Comparison of ENCODE assay signal across 9 mouse cellular contexts in genomic region chr3:101354490-101354889, GRCm38 (mm10). TPM values are rescaled to one million over a fixed set of nuclear protein-coding genes. Genes with fewer than 3 reads are reported as not detected.
DNase-seq lines count a peak whose midpoint lies in the region; ATAC-seq and TF ChIP-seq lines count a peak whose summit lies in the region.
"Had no signal": no experiment of that assay in that cellular context is flagged by ENCODE, and none has a peak within 500 bp of the region (broad histone marks: within the 10 kb centered on the region; RNA-seq: fewer than 3 reads in every experiment).

No protein-coding gene starts in this region.

- H3K4me3 ChIP-seq in intestine, embryonic 15.5 days (replicated peaks) = no peak overlapping the region
- no peak overlapping the region for H3K4me3 ChIP-seq in intestine, postnatal 0 days (ENCODE audit: low read depth, low read length)
- H3K4me3 ChIP-seq in liver, embryonic 15.5 days (replicated peaks) = no peak overlapping the region
- H3K4me3 ChIP-seq in kidney, embryonic 16.5 days (ENCODE audit: low read length) = no peak overlapping the region
- H3K4me3 ChIP-seq: megakaryocyte, embryonic 14.5 days had no signal

- peak; percentile 90 to 93 for DNase-seq in cerebellum, adult 18-20 months
- peak; percentile 35 to 50 for DNase-seq in heart, adult 9 months (ENCODE audit: low spot score in 2 of 2)
- DNase-seq in retina, postnatal 1 day = no peak
- DNase-seq in T-cell, adult 2 months (ENCODE audit: low spot score) = no peak

- H3K9ac ChIP-seq in intestine, embryonic 15.5 days = no peak overlapping the region
- no peak overlapping the region for H3K9ac ChIP-seq in intestine, postnatal 0 days (ENCODE audit: low read depth, low read length)
- peak overlapping the region; percentile 29; the same call in 1 of the 2 replicates for H3K9ac ChIP-seq in liver, embryonic 15.5 days
- H3K9ac ChIP-seq in kidney, embryonic 16.5 days (replicated peaks; ENCODE audit: low read length) = no peak overlapping the region

- 0 out of 2 replicates have a peak, but pooled peaks have one; percentile 47 for ATAC-seq in intestine, embryonic 15.5 days
- ATAC-seq in intestine, postnatal 0 days = no peak
- ATAC-seq in liver, embryonic 15.5 days (ENCODE audit: insufficient read depth) = peak; percentile 88
- no peak for ATAC-seq in kidney, embryonic 16.5 days (ENCODE audit: low FRiP score, low TSS enrichment)

- H3K4me1 ChIP-seq in intestine, embryonic 15.5 days (replicated peaks) = peaks cover 3% of the 10 kb centered on the region; the same call in 1 of the 2 replicates
- H3K4me1 ChIP-seq in intestine, postnatal 0 days (replicated peaks; ENCODE audit: control insufficient read depth, insufficient read depth, low read length) = no peaks in the 10 kb centered on the region
- H3K4me1 ChIP-seq in liver, embryonic 15.5 days (replicated peaks) = peaks cover 59% of the 10 kb centered on the region
- peaks cover 4% of the 10 kb centered on the region for H3K4me1 ChIP-seq in kidney, embryonic 16.5 days (ENCODE audit: insufficient read depth, low read length)

- H3K27me3 ChIP-seq in intestine, embryonic 15.5 days (replicated peaks) = no peaks in the 10 kb centered on the region
- no peaks in the 10 kb centered on the region for H3K27me3 ChIP-seq in intestine, postnatal 0 days (replicated peaks; ENCODE audit: control insufficient read depth, insufficient read depth, low read length)
- no peaks in the 10 kb centered on the region for H3K27me3 ChIP-seq in liver, embryonic 15.5 days
- H3K27me3 ChIP-seq in kidney, embryonic 16.5 days (ENCODE audit: insufficient read depth, low read length) = no peaks in the 10 kb centered on the region

- no peak for TF ChIP-seq CTCF in intestine, postnatal 0 days (IDR thresholded peaks at IDR 0.05; ENCODE audit: low read depth)

- H3K4me2 ChIP-seq in intestine, embryonic 15.5 days (replicated peaks) = no peak overlapping the region
- no peak overlapping the region for H3K4me2 ChIP-seq in intestine, postnatal 0 days (replicated peaks; ENCODE audit: low read depth)
- peak overlapping the region; percentile 43 for H3K4me2 ChIP-seq in liver, embryonic 15.5 days
- no peak overlapping the region for H3K4me2 ChIP-seq in kidney, embryonic 16.5 days (replicated peaks; ENCODE audit: low read depth, low read length)

- H3K27ac ChIP-seq in intestine, embryonic 15.5 days = no peak overlapping the region
- H3K27ac ChIP-seq in intestine, postnatal 0 days (ENCODE audit: low read depth, low read length) = no peak overlapping the region
- peak overlapping the region; percentile 84 for H3K27ac ChIP-seq in liver, embryonic 15.5 days (replicated peaks)
- H3K27ac ChIP-seq in kidney, embryonic 16.5 days (ENCODE audit: low read length) = no peak overlapping the region

- H3K36me3 ChIP-seq in intestine, embryonic 15.5 days = no peaks in the 10 kb centered on the region
- H3K36me3 ChIP-seq in intestine, postnatal 0 days (ENCODE audit: control insufficient read depth, insufficient read depth) = no peaks in the 10 kb centered on the region
- H3K36me3 ChIP-seq in liver, embryonic 15.5 days (replicated peaks) = no peaks in the 10 kb centered on the region
- no peaks in the 10 kb centered on the region for H3K36me3 ChIP-seq in kidney, embryonic 16.5 days (ENCODE audit: insufficient read depth, low read length)

- no peaks in the 10 kb centered on the region for H3K9me3 ChIP-seq in intestine, embryonic 15.5 days
- no peaks in the 10 kb centered on the region for H3K9me3 ChIP-seq in intestine, postnatal 0 days (ENCODE audit: control insufficient read depth)
- H3K9me3 ChIP-seq in liver, embryonic 15.5 days (replicated peaks) = no peaks in the 10 kb centered on the region; the same call in 1 of the 2 replicates
- no peaks in the 10 kb centered on the region for H3K9me3 ChIP-seq in kidney, embryonic 16.5 days (ENCODE audit: low read length)

RNA-seq across cellular contexts. Expression of gene Igsf3, which starts 22.4 kb away (rescaled TPM):
- polyA plus RNA-seq in intestine, embryonic 15.5 days (2015; fragmentation: Nextera tagmentation; extraction: Ambion mirVana) = 21.3 and 22.4 TPM in 2 replicates
- 13.0 and 14.2 TPM in 2 replicates for polyA plus RNA-seq in intestine, postnatal 0 days (2015; fragmentation: Nextera tagmentation; extraction: Ambion mirVana)
- polyA plus RNA-seq in liver, embryonic 15.5 days (2015; fragmentation: Nextera tagmentation; extraction: Ambion mirVana) = 4.5 TPM in 2 replicates
- polyA plus RNA-seq in kidney, embryonic 16.5 days (2015; fragmentation: Nextera tagmentation; extraction: Ambion mirVana) = 24.8 and 26.1 TPM in 2 replicates

Comparison
In these comparisons a context has a peak if more than half of its experiments do, and no peak if none do; other contexts are left out.
1. ATAC-seq: peak in intestine, embryonic 15.5 days (single experiment) and liver, embryonic 15.5 days (single experiment); none in intestine, postnatal 0 days (single experiment) and kidney, embryonic 16.5 days (single experiment).
2. DNase-seq: peak in cerebellum, adult 18-20 months (2 of 2) and heart, adult 9 months (2 of 2); none in retina, postnatal 1 day (single experiment) and T-cell, adult 2 months (single experiment).